Mouse (Mus musculus) hindbrain, postnatal 0 days (tissue): Measurements from ENCODE around the gene Atad1. TPM values are rescaled to one million over a fixed set of nuclear protein-coding genes. Genes with fewer than 3 reads are reported as not detected.

Experiments
- ATAC-seq: fragments of 200-750 bp; cut with Nextera tagmentation; 2 replicates; pipeline ENCODE4 v1.8.0; 2017; ENCODE audit warnings: mild to moderate bottlenecking, moderate TSS enrichment, moderate library complexity
- DNase-seq: peaks from one replicate; pipeline ENCODE4 v3.0.0-alpha.2; 2015; ENCODE audit warnings: low spot score
- H3K27ac ChIP-seq: fragments of 300-500 bp; sonication (generic); 2 replicates; pipeline ENCODE4 v1.5.1; 2014; ENCODE audit warnings: mild to moderate bottlenecking
- H3K27me3 ChIP-seq: fragments of 300-500 bp; sonication (generic); 2 replicates; pipeline ENCODE4 v1.6.1; 2014; ENCODE audit warnings: low read length, mixed read lengths; ENCODE audit not compliant: insufficient read depth
- H3K36me3 ChIP-seq: fragments of 300-500 bp; sonication (generic); 2 replicates; pipeline ENCODE4 v1.6.1; 2014; ENCODE audit warnings: low read length, mixed read lengths; ENCODE audit not compliant: insufficient read depth
- H3K4me1 ChIP-seq: fragments of 300-500 bp; sonication (generic); 2 replicates; pipeline ENCODE4 v1.6.1; 2014; ENCODE audit warnings: antibody characterized with exemption, low read length, mixed read lengths; ENCODE audit not compliant: insufficient read depth
- H3K4me2 ChIP-seq: fragments of 300-500 bp; sonication (generic); 2 replicates; pipeline ENCODE4 v1.6.1; 2014; ENCODE audit warnings: low read depth, mild to moderate bottlenecking, low read length, moderate library complexity, mixed read lengths
- H3K4me3 ChIP-seq: fragments of 300-500 bp; sonication (generic); 2 replicates; pipeline ENCODE4 v1.5.1; 2014; ENCODE audit warnings: low read length
- H3K9ac ChIP-seq: fragments of 300-500 bp; sonication (generic); replicated peaks from 2 replicates; pipeline ENCODE4 v1.6.1; 2014; ENCODE audit warnings: mild to moderate bottlenecking, low read length, moderate library complexity, mixed read lengths
- H3K9me3 ChIP-seq: fragments of 300-500 bp; sonication (generic); 2 replicates; pipeline ENCODE4 v1.6.1; 2016; ENCODE audit warnings: low read length, mixed read lengths
- CTCF ChIP-seq: IDR thresholded peaks from 2 replicates; pipeline ENCODE4 v1.5.1; 2016; ENCODE audit warnings: antibody characterized with exemption, control low read depth, low read depth
- WGBS: fragments of 180-500 bp; shearing (Covaris S2); extraction: QIAGEN DNeasy Blood & Tissue Kit; methylation state at CpG from one replicate; pipeline ENCODE4 v1.1.7; 2014; 5-methylcytosine and 5-hydroxymethylcytosine counted together
- polyA plus RNA-seq: library from polyadenylated mRNA; unstranded; fragments of >200 nt; fragmentation: Nextera tagmentation; extraction: Ambion mirVana; gene quantifications from 2 replicates; pipeline ENCODE4 v1.2.1, GENCODE M21; 2015
- total RNA-seq: library from RNA; depleted of rRNA; stranded (reverse); fragments of >200 nt; gene quantifications from 2 replicates; pipeline ENCODE4 v1.2.3, GENCODE M21; 2014

The Atad1 gene
- total and polyA plus RNA-seq, 2 experiments from 2014 or later = 117 to 118 TPM

- H3K9me3 ChIP-seq = no peaks in the 10 kb centered on the region
- peak overlapping the region; percentile 98 for H3K9ac ChIP-seq
- 0% methylated on average over 14 of the region's 14 CpGs for WGBS
- no peaks in the 10 kb centered on the region for H3K27me3 ChIP-seq
- DNase-seq = no peak
- no peak for TF ChIP-seq CTCF
- H3K4me2 ChIP-seq = peak overlapping the region; percentile 96
- H3K4me1 ChIP-seq = 0 out of 2 replicates have a peak, but pooled peaks cover 5% of the 10 kb centered on the region
- peak overlapping the region; percentile 99 for H3K27ac ChIP-seq
- H3K36me3 ChIP-seq = no peaks in the 10 kb centered on the region
- H3K4me3 ChIP-seq = peak overlapping the region; percentile 98
- peak; percentile 71 for ATAC-seq
Measured at GRCm38 (mm10) chr19:32756636-32756899, 17.0 kb upstream of the Atad1 start.

GRCm38 (mm10) chr19:32755792-32756635 is 16.4 kb upstream of the Atad1 start:
- peak; percentile 88 for ATAC-seq
- peak; percentile 27 for TF ChIP-seq CTCF
- Histone ChIP-seq H3K4me1 (0 out of 2 replicates have a peak, but pooled peaks cover 5% of the 10 kb centered on the region), H3K4me2 (peak overlapping the region; percentile 96), H3K27ac (peak overlapping the region; percentile 99), H3K27me3 (no peaks in the 10 kb centered on the region), H3K4me3 (peak overlapping the region; percentile 98), H3K9ac (peak overlapping the region; percentile 98), H3K36me3 (no peaks in the 10 kb centered on the region), H3K9me3 (no peaks in the 10 kb centered on the region)
- DNase-seq = peak; percentile 98
- WGBS = under 1% methylated on average over 52 of the region's 53 CpGs

GRCm38 (mm10) chr19:32755104-32755791 is 15.7 kb upstream of the Atad1 start:
- peak overlapping the region; percentile 98 for H3K9ac ChIP-seq
- TF ChIP-seq CTCF = no peak
- H3K9me3 ChIP-seq = no peaks in the 10 kb centered on the region
- ATAC-seq (no peak), DNase-seq (peak; percentile 15)
- peak overlapping the region; percentile 98 for H3K4me3 ChIP-seq
- H3K27me3 ChIP-seq = no peaks in the 10 kb centered on the region
- H3K27ac ChIP-seq = peak overlapping the region; percentile 99
- H3K4me2 ChIP-seq = peak overlapping the region; percentile 96
- no peaks in the 10 kb centered on the region for H3K36me3 ChIP-seq
- WGBS = 5% methylated on average over 12 of the region's 12 CpGs
- 0 out of 2 replicates have a peak, but pooled peaks cover 5% of the 10 kb centered on the region for H3K4me1 ChIP-seq

DNA sequence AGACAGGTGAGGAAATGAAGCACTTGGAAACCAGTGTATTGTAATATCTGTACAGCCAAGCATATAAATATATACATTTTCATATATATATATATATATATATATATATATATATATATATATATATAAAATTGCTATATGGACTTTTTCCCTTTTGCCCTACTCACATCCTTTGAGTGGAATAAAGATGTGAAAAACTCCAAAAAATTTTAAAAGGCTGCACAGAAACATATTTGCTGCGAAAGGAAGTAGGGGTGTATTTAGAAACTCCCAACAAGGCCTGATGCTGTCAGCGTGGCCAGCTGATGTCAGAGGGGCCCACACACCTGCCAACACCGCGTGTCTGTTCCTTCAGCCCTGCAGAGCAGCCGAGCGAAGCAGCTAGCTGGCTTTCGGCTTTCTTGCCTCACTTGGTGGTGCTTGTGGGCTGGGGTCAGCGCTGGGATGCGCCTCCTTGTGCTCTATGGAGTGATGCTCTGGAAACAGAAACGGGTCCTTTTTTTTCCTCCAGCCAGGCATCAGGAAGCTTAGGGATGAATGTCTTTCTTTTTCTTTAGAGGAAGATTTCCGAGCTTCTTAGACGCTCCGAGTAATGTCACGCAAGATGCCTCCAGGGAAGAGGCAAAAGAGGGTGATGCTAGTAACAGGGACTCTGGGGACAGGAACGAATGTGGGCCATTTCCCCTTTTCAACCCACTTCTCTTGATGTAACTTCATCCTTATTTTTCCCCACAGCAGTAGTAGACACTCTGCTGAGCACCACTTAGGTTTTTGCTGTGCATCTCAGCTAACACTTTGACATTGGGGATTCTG is 14.8 kb upstream of the Atad1 start:
- Histone ChIP-seq H3K9me3 (no peaks in the 10 kb centered on the region), H3K27me3 (no peaks in the 10 kb centered on the region), H3K4me2 (peak overlapping the region; percentile 96), H3K27ac (no peak overlapping the region), H3K36me3 (no peaks in the 10 kb centered on the region), H3K4me3 (no peak overlapping the region), H3K4me1 (0 out of 2 replicates have a peak, but pooled peaks cover 5% of the 10 kb centered on the region), H3K9ac (0 out of 2 replicates have a peak overlapping the region, but pooled peaks have one; percentile 98)
- DNase-seq (no peak), ATAC-seq (no peak)
- no peak for TF ChIP-seq CTCF
- WGBS = 17% methylated on average over 15 of the region's 15 CpGs

GRCm38 (mm10) chr19:32753386-32753785 is 13.8 kb upstream of the Atad1 start:
- no peaks in the 10 kb centered on the region for H3K36me3 ChIP-seq
- DNase-seq = no peak
- TF ChIP-seq CTCF = no peak
- H3K4me3 ChIP-seq = no peak overlapping the region
- WGBS = 72% methylated on average over 3 of the region's 3 CpGs
- H3K4me2 ChIP-seq = no peak overlapping the region
- no peak for ATAC-seq
- H3K27ac ChIP-seq = no peak overlapping the region
- H3K9me3 ChIP-seq = no peaks in the 10 kb centered on the region
- H3K4me1 ChIP-seq = 0 out of 2 replicates have a peak, but pooled peaks cover 5% of the 10 kb centered on the region
- H3K27me3 ChIP-seq = no peaks in the 10 kb centered on the region
- H3K9ac ChIP-seq = no peak overlapping the region

DNA sequence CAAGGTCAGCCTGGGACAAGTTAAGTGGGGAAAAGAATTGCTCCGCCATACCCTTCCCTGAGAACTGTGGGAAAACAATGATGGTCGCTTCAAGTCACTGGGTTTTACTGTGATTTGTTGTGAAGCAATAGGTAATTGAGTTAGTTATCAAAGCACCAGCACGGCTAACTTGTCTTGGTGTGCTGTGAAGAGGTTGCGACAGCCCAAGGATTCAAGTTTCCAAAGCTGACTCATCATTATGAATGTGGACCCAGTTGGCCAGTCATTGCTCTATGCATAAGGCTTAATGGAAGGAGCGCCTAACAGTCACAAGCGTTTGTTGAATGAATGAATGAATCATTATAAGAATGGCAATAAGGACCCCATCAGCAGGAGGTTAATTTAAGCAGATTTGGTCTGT is 12.8 kb upstream of the Atad1 start:
- H3K36me3 ChIP-seq = no peaks in the 10 kb centered on the region
- H3K4me1 ChIP-seq = 0 out of 2 replicates have a peak, but pooled peaks cover 5% of the 10 kb centered on the region
- TF ChIP-seq CTCF = no peak
- no peak overlapping the region for H3K4me2 ChIP-seq
- no peak overlapping the region for H3K9ac ChIP-seq
- 91% methylated on average over 6 of the region's 6 CpGs for WGBS
- no peak for ATAC-seq
- H3K27me3 ChIP-seq = no peaks in the 10 kb centered on the region
- no peak for DNase-seq
- no peaks in the 10 kb centered on the region for H3K9me3 ChIP-seq
- no peak overlapping the region for H3K27ac ChIP-seq
- H3K4me3 ChIP-seq = no peak overlapping the region
